Mouse (Mus musculus): ENCODE measurements around the gene Cacng4. TPM values are rescaled to one million over a fixed set of nuclear protein-coding genes. Genes with fewer than 3 reads are reported as not detected.

Gene Cacng4
- polyA plus RNA-seq, 1 experiment from 2014 or later: 6.3 TPM

- Histone ChIP-seq H3K27me3 (ENCODE audit: poor library complexity, severe bottlenecking) (peaks cover 12% of the 10 kb centered on the region; the same call in 1 of the 2 replicates), H3K9me3 (no peaks in the 10 kb centered on the region), H3K4me3 (peak overlapping the region; percentile 5; the same call in 1 of the 2 replicates), H3K36me3 (replicated peaks) (peaks cover 2% of the 10 kb centered on the region; the same call in 1 of the 2 replicates), H3K4me1 (peaks cover 71% of the 10 kb centered on the region), H3K27ac (peak overlapping the region; percentile 79)
- DNase-seq (ENCODE audit: extremely low spot score, low spot score): peak; percentile 50
- WGBS: 20% methylated on average over 8 of the region's 8 CpGs
Measured at GRCm38 (mm10) chr11:107762688-107763460, 31.5 kb downstream of the Cacng4 start.

DNA sequence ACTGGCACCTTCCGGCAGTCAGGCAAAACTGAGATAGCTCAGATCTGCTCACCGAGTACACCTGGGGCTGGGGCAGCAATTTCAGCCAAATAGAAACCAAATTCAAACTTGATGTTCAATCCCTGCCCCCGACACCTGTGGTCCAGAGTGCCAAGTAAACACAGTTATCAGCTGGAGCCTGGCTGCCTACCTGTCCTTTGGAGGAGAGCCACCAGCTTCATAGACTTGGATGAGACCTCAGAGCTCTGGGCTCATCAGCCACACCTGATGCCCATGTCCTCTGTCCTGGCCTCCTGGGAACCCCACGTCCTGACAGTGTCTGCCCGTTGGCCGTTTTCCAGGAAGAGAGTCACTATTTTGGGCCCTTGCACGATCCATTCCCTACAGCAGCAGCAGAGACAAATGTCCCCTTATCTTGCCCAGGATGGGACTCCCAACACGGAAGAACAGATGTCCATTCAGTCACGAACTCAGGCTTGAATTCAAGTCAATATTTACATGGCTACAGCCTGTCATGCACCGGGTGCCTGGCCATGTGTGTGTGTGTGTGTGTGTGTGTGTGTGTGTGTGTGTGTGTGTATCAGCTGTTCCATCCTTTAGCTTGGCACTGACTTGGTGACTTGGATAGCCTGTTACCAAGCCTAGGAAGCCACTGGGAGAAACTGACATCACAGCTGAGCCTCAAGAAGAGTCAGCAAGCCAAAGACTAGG, 32.4 kb downstream of the Cacng4 start:
- peak overlapping the region; percentile 79 for H3K27ac ChIP-seq
- H3K9me3 ChIP-seq: no peaks in the 10 kb centered on the region
- WGBS: 83% methylated on average over 10 of the region's 10 CpGs
- H3K4me1 ChIP-seq: peaks cover 62% of the 10 kb centered on the region
- H3K36me3 ChIP-seq (replicated peaks): peaks cover 10% of the 10 kb centered on the region
- DNase-seq (ENCODE audit: extremely low spot score, low spot score): no peak
- H3K4me3 ChIP-seq: no peak overlapping the region
- peaks cover 12% of the 10 kb centered on the region; the same call in 1 of the 2 replicates for H3K27me3 ChIP-seq (ENCODE audit: poor library complexity, severe bottlenecking)

GRCm38 (mm10) chr11:107760001-107760400, 34.4 kb downstream of the Cacng4 start:
- WGBS: 28% methylated on average over 10 of the region's 10 CpGs
- H3K4me3 ChIP-seq: no peak overlapping the region
- peaks cover 12% of the 10 kb centered on the region; the same call in 1 of the 2 replicates for H3K27me3 ChIP-seq (ENCODE audit: poor library complexity, severe bottlenecking)
- H3K9me3 ChIP-seq: no peaks in the 10 kb centered on the region
- peaks cover 10% of the 10 kb centered on the region for H3K36me3 ChIP-seq (replicated peaks)
- H3K27ac ChIP-seq: peak overlapping the region; percentile 60
- peaks cover 53% of the 10 kb centered on the region for H3K4me1 ChIP-seq
- DNase-seq (ENCODE audit: extremely low spot score, low spot score): no peak

DNA sequence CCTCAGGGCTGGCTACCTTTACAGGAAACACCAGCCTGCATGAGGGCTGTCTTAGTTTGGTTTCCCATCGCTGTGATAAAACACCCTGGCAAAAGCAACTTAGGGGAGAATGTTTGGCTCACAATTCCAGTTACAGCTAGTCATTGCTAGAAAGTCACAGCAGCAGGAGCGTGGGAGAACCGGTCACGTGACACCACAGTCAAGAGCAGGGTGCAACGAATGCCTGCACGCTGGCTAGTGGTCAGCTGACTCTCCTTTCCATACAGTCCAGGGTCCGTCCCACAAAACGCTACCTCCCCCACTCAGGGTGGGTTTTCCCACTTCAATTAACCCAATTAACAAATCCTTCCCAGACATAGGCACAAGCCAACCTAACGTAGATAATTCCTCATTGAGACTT, 34.8 kb downstream of the Cacng4 start:
- Histone ChIP-seq H3K36me3 (replicated peaks) (peaks cover 10% of the 10 kb centered on the region), H3K27ac (peak overlapping the region; percentile 40)
- 62% methylated on average over 9 of the region's 9 CpGs for WGBS

GRCm38 (mm10) chr11:107749114-107749513, 45.2 kb downstream of the Cacng4 start:
- no peak overlapping the region for H3K27ac ChIP-seq
- WGBS: 86% methylated on average over 5 of the region's 5 CpGs

More for the DNA sequence above, 34.8 kb downstream of the Cacng4 start:
- no peaks in the 10 kb centered on the region for H3K9me3 ChIP-seq
- DNase-seq (ENCODE audit: extremely low spot score, low spot score): no peak
- H3K4me1 ChIP-seq: peaks cover 49% of the 10 kb centered on the region
- H3K4me3 ChIP-seq: no peak overlapping the region
- H3K27me3 ChIP-seq (ENCODE audit: poor library complexity, severe bottlenecking): peaks cover 7% of the 10 kb centered on the region; the same call in 1 of the 2 replicates

GRCm38 (mm10) chr11:107748243-107749035, 45.9 kb downstream of the Cacng4 start:
- H3K9me3 ChIP-seq: no peaks in the 10 kb centered on the region
- H3K27me3 ChIP-seq (ENCODE audit: poor library complexity, severe bottlenecking): no peaks in the 10 kb centered on the region
- 91% methylated on average over 5 of the region's 5 CpGs for WGBS
- no peak overlapping the region for H3K4me3 ChIP-seq
- H3K27ac ChIP-seq: no peak overlapping the region
- H3K36me3 ChIP-seq (replicated peaks): peaks cover 9% of the 10 kb centered on the region
- H3K4me1 ChIP-seq: 0 out of 2 replicates have a peak, but pooled peaks cover 5% of the 10 kb centered on the region
- no peak for DNase-seq (ENCODE audit: extremely low spot score, low spot score)

More at GRCm38 (mm10) chr11:107749114-107749513, 45.2 kb downstream of the Cacng4 start:
- no peak for DNase-seq (ENCODE audit: extremely low spot score, low spot score)
- H3K9me3 ChIP-seq: no peaks in the 10 kb centered on the region
- no peak overlapping the region for H3K4me3 ChIP-seq
- peaks cover 11% of the 10 kb centered on the region for H3K36me3 ChIP-seq (replicated peaks)
- H3K4me1 ChIP-seq: 0 out of 2 replicates have a peak, but pooled peaks cover 5% of the 10 kb centered on the region
- no peaks in the 10 kb centered on the region for H3K27me3 ChIP-seq (ENCODE audit: poor library complexity, severe bottlenecking)

DNA sequence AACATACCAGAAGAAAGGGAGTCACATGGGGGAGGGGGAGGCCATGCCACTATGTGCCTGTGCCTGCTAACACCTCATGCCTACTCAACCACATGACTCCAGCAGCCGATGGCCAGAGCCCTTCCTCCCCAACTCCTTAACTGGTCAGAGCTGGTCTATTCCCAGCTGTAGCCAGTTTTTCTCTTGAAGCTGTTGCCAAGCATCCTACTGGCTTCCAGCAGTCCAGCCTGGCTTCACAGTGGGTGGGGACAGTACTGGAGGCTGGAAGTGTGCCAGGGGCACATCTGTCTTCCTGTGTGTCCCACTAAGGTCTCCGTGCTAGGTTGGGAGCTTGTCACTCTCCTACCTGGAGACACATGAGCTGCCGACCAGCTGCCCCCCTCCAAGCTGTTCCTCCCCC, 51.3 kb downstream of the Cacng4 start:
- peaks cover 28% of the 10 kb centered on the region for H3K4me1 ChIP-seq
- no peak overlapping the region for H3K4me3 ChIP-seq
- WGBS: 83% methylated on average over 3 of the region's 3 CpGs
- H3K27ac ChIP-seq: no peak overlapping the region
- H3K9me3 ChIP-seq: no peaks in the 10 kb centered on the region
- peaks cover 34% of the 10 kb centered on the region for H3K36me3 ChIP-seq (replicated peaks)
- H3K27me3 ChIP-seq (ENCODE audit: poor library complexity, severe bottlenecking): no peaks in the 10 kb centered on the region
- DNase-seq (ENCODE audit: extremely low spot score, low spot score): no peak

DNA sequence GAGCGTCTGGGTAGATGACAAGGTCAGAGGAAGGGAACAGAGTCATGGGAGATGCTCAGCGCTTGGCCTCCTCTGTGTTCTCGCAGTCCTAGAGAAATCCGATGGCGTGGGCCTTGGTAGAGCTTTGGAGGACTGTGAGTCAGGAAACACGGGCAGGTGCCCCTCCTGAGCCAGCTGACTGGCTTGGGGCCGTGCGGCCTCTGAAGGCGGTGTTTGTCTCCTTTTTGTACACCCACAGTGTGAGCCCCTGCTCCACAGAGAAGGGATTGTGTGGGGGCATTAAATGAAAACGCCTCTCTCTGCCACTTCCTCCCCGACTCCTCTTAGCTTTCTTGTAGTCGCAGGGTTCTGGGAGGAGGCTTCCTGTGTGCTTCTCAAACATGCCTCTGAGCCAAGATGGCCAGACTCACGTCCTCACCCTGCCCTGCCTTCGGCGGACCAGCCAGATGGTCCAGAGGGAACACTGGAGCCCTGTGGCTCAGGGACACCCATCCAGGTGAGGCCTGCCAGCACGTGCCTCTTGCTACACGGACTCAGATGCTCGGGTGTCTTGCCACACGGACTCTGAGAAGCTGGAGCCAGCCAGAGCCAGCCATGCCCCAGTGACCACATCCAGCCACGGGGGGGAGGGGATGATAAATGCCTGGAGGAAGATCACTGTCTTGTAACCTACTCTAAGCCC, 55.8 kb downstream of the Cacng4 start:
- DNase-seq (ENCODE audit: extremely low spot score, low spot score): no peak
- H3K27me3 ChIP-seq (ENCODE audit: poor library complexity, severe bottlenecking): no peaks in the 10 kb centered on the region
- peaks cover 28% of the 10 kb centered on the region for H3K4me1 ChIP-seq
- peaks cover 74% of the 10 kb centered on the region for H3K36me3 ChIP-seq (replicated peaks)
- H3K4me3 ChIP-seq: no peak overlapping the region
- no peaks in the 10 kb centered on the region for H3K9me3 ChIP-seq
- WGBS: 84% methylated on average over 20 of the region's 20 CpGs
- H3K27ac ChIP-seq: no peak overlapping the region

DNA sequence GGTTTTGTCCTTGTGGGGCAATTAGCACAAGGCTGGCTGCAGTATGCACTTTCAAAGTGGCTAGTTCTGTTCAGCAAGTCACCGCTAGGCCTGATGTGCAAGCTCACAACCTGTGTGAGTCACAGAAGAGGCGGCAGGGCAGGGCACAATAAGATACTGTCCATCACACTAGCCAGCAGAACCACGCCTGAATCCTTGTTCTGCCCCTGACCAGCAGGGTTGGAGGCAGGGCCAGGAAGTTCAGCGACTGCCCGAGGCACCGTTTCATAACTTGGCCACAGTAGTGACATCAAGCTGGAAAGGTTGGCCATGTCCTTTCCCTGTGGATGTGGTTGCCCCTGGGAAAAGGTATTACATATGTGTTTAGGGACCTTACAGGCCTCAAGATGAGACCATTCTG, 56.5 kb downstream of the Cacng4 start:
- Histone ChIP-seq H3K27ac (no peak overlapping the region), H3K9me3 (no peaks in the 10 kb centered on the region), H3K36me3 (replicated peaks) (peaks cover 75% of the 10 kb centered on the region), H3K4me1 (peaks cover 23% of the 10 kb centered on the region), H3K27me3 (ENCODE audit: poor library complexity, severe bottlenecking) (no peaks in the 10 kb centered on the region), H3K4me3 (no peak overlapping the region)
- DNase-seq (ENCODE audit: extremely low spot score, low spot score): no peak
- WGBS: 83% methylated on average over 6 of the region's 6 CpGs

DNA sequence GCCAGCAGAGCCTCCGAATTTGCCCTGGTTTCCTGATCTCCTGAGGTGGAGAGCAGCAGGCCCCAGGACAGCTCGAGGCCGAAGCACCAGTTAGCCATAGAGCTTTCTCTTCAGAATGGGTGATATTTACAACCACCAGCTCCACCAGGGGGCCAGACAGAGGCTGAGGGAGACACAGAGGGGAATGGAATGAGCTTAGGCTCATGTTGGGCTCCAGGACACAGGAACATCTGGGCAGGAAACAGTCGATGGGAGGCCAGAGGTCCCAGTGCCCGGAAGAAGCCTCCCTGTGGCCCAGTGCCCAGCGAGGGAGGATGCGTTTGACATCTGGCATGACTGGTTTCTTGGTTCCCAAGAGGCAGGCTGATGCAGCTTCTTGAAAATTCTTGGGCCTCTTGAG, 60.2 kb downstream of the Cacng4 start:
- no peak for DNase-seq (ENCODE audit: extremely low spot score, low spot score)
- Histone ChIP-seq H3K27ac (no peak overlapping the region), H3K4me1 (no peaks in the 10 kb centered on the region), H3K9me3 (no peaks in the 10 kb centered on the region), H3K4me3 (no peak overlapping the region), H3K27me3 (ENCODE audit: poor library complexity, severe bottlenecking) (no peaks in the 10 kb centered on the region), H3K36me3 (replicated peaks) (peaks cover 67% of the 10 kb centered on the region)
- 95% methylated on average over 7 of the region's 7 CpGs for WGBS

DNA sequence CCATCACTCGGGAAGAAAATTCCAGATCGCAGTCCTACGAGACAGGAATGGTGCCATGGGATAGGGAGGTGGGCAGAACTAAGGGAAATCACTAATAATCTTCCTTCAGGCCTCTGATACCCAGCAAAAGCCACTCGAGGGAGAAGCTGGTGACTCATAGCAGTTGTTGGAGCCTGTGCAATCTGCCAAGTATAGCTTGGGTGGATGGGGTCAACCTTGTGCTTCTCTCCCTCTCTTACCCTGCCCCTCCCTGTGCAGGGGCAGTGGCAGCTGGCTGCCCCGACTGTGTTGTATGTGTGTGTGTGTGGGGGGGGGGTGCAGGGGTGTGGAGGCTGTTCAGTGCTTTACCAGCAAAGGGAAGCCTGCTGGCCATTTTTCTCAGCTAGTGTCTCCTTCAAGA, 62.9 kb downstream of the Cacng4 start:
- no peak overlapping the region for H3K27ac ChIP-seq
- DNase-seq (ENCODE audit: extremely low spot score, low spot score): no peak
- H3K4me3 ChIP-seq: no peak overlapping the region
- H3K36me3 ChIP-seq (replicated peaks): peaks cover 45% of the 10 kb centered on the region
- WGBS: 84% methylated on average over 5 of the region's 5 CpGs
- H3K27me3 ChIP-seq (ENCODE audit: poor library complexity, severe bottlenecking): no peaks in the 10 kb centered on the region
- H3K4me1 ChIP-seq: no peaks in the 10 kb centered on the region
- H3K9me3 ChIP-seq: no peaks in the 10 kb centered on the region

DNA sequence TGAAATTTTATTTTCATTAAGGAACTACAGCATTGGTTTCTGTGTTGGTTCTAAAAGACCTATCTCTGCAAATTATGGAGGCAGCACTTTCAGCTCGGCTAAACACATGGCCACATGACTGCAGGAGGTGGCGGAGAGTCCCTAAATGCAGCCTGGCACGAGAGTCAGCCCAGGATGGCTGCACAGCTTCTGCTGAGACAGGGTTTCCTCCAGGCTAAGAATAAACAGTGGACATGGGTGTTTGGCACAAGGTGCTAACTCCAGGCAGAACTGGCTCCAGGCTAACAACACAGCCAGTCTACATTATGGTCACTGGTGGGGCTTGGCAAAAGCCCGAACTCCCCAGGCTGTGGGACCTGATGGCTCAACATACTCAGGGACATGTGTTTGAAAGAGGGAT, 63.4 kb downstream of the Cacng4 start:
- WGBS: 87% methylated on average over 4 of the region's 4 CpGs
- Histone ChIP-seq H3K4me1 (no peaks in the 10 kb centered on the region), H3K27ac (no peak overlapping the region), H3K27me3 (ENCODE audit: poor library complexity, severe bottlenecking) (no peaks in the 10 kb centered on the region), H3K4me3 (no peak overlapping the region), H3K9me3 (no peaks in the 10 kb centered on the region), H3K36me3 (replicated peaks) (peaks cover 40% of the 10 kb centered on the region)
- DNase-seq (ENCODE audit: extremely low spot score, low spot score): no peak

All from forebrain, embryonic 10.5 days (tissue).